Mouse (Mus musculus) ES-E14 (cell line): ENCODE measurements around the gene Lyl1.

Experiments
- CHD2 ChIP-seq: IDR thresholded peaks from 2 replicates; pipeline ENCODE4 v1.6.1; 2014; ENCODE audit warnings: mild to moderate bottlenecking, low read depth, low read length, inconsistent platforms
- HCFC1 ChIP-seq: IDR thresholded peaks from 2 replicates; pipeline ENCODE4 v1.6.1; 2012; ENCODE audit warnings: low read length, inconsistent platforms, borderline replicate concordance; ENCODE audit not compliant: insufficient read depth

DNA sequence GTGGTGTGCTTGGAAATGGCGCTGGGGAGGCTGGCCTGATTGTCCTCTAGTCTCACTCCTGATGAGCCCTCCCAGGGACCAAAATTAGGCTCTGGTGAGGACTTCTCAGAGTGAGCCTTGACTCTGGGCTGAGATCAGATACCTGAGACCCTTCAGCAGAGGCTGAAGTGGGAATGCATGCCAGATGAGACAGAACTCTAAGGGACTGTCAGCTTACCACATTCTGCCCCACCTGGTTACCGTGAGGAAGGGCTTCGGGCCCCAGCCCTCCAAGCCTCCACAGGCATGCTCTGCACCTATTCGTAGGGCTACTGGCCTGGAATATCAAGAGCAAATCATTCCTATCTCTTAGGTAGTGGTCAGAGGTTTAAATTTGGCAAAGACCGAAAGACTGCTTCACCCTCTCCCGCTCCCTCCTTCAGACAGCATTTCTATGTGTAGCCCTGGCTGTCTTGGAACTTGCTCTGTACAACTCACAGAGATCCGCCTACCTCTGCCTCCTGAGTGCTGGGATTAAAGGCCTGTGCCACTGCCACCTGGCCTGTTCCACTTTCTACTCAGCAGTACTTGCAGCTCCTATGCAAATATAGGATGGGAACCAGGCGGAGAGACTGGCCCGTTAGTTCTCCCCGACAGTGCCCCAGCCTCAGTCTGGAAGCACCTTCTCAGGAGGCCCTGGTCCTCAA is 37.6 kb downstream of the Lyl1 start:
- TF ChIP-seq HCFC1: no peak
- no peak for TF ChIP-seq CHD2
